Mouse (Mus musculus) limb, embryonic 15.5 days (tissue): ENCODE results near the gene 2310030G06Rik. TPM values are rescaled to one million over a fixed set of nuclear protein-coding genes. Genes with fewer than 3 reads are reported as not detected.
A peak's percentile ranks its signal among the peaks of the same experiment; 100 is the strongest.

Experiments used
- ATAC-seq: fragments of 200-750 bp; cut with Nextera tagmentation; 2 replicates; pipeline ENCODE4 v1.8.0; 2017; ENCODE audit warnings: low read depth, moderate TSS enrichment; ENCODE audit not compliant: insufficient number of reproducible peaks, low FRiP score, low TSS enrichment
- H3K27ac ChIP-seq: fragments of 300-500 bp; sonication (generic); 2 replicates; pipeline ENCODE4 v1.5.1; 2015; ENCODE audit warnings: moderate library complexity, mild to moderate bottlenecking, inconsistent platforms
- H3K27me3 ChIP-seq: fragments of 300-500 bp; sonication (generic); 2 replicates; pipeline ENCODE4 v1.6.1; 2015; ENCODE audit warnings: inconsistent platforms
- H3K36me3 ChIP-seq: fragments of 300-500 bp; sonication (generic); 2 replicates; pipeline ENCODE4 v1.6.1; 2015; ENCODE audit warnings: inconsistent platforms
- H3K4me1 ChIP-seq: fragments of 300-500 bp; sonication (generic); 2 replicates; pipeline ENCODE4 v1.6.1; 2015; ENCODE audit warnings: inconsistent platforms
- H3K4me2 ChIP-seq: fragments of 300-500 bp; sonication (generic); 2 replicates; pipeline ENCODE4 v1.6.1; 2015; ENCODE audit warnings: mild to moderate bottlenecking, inconsistent platforms
- H3K4me3 ChIP-seq: fragments of 300-500 bp; sonication (generic); 2 replicates; pipeline ENCODE4 v1.5.1; 2015; ENCODE audit warnings: mild to moderate bottlenecking, inconsistent platforms
- H3K9ac ChIP-seq: fragments of 300-500 bp; sonication (generic); 2 replicates; pipeline ENCODE4 v1.6.1; 2015; ENCODE audit warnings: inconsistent platforms
- H3K9me3 ChIP-seq: fragments of 300-500 bp; sonication (generic); 2 replicates; pipeline ENCODE4 v1.6.1; 2016; ENCODE audit warnings: inconsistent platforms
- WGBS: fragments of 180-500 bp; shearing (Covaris S2); methylation state at CpG from one replicate; pipeline ENCODE4 v1.1.7; 2015; 5-methylcytosine and 5-hydroxymethylcytosine counted together
- polyA plus RNA-seq: library from polyadenylated mRNA; unstranded; fragments of >200 nt; fragmentation: Nextera tagmentation; extraction: Ambion mirVana; gene quantifications from 2 replicates; pipeline ENCODE4 v1.2.1, GENCODE M21; 2015

The 2310030G06Rik gene
- polyA plus RNA-seq, 1 experiment from 2014 or later, result 6.7 TPM

- Histone ChIP-seq H3K36me3 (no peaks in the 10 kb centered on the region; the same call in 1 of the 2 replicates), H3K27ac (peak overlapping the region; percentile 54), H3K4me3 (no peak overlapping the region), H3K9me3 (no peaks in the 10 kb centered on the region), H3K9ac (no peak overlapping the region), H3K4me2 (peak overlapping the region; percentile 14; the same call in 1 of the 2 replicates), H3K4me1 (peaks cover 53% of the 10 kb centered on the region), H3K27me3 (no peaks in the 10 kb centered on the region)
- WGBS, result 22% methylated on average over 7 of the region's 7 CpGs
- no peak for ATAC-seq
Measured at GRCm38 (mm10) chr9:50723406-50723805, 22.9 kb downstream of the 2310030G06Rik start.

GRCm38 (mm10) chr9:50722451-50722911 is 23.9 kb downstream of the 2310030G06Rik start:
- Histone ChIP-seq H3K36me3 (no peaks in the 10 kb centered on the region; the same call in 1 of the 2 replicates), H3K27me3 (no peaks in the 10 kb centered on the region), H3K4me2 (no peak overlapping the region), H3K9me3 (no peaks in the 10 kb centered on the region), H3K4me1 (peaks cover 50% of the 10 kb centered on the region), H3K9ac (no peak overlapping the region), H3K27ac (no peak overlapping the region), H3K4me3 (no peak overlapping the region)
- WGBS, result 46% methylated on average over 8 of the region's 8 CpGs
- no peak for ATAC-seq

GRCm38 (mm10) chr9:50721061-50721460 is 25.3 kb downstream of the 2310030G06Rik start:
- Histone ChIP-seq H3K9ac (no peak overlapping the region), H3K4me2 (0 out of 2 replicates have a peak overlapping the region, but pooled peaks have one; percentile 5), H3K4me1 (peaks cover 37% of the 10 kb centered on the region), H3K4me3 (no peak overlapping the region), H3K27me3 (no peaks in the 10 kb centered on the region), H3K9me3 (no peaks in the 10 kb centered on the region), H3K27ac (0 out of 2 replicates have a peak overlapping the region, but pooled peaks have one; percentile 17), H3K36me3 (no peaks in the 10 kb centered on the region; the same call in 1 of the 2 replicates)
- 18% methylated on average over 12 of the region's 12 CpGs for WGBS
- no peak for ATAC-seq

- Histone ChIP-seq H3K4me3 (no peak overlapping the region), H3K4me2 (no peak overlapping the region), H3K4me1 (peaks cover 29% of the 10 kb centered on the region), H3K27me3 (no peaks in the 10 kb centered on the region), H3K27ac (no peak overlapping the region), H3K9ac (no peak overlapping the region), H3K9me3 (no peaks in the 10 kb centered on the region), H3K36me3 (no peaks in the 10 kb centered on the region; the same call in 1 of the 2 replicates)
- 81% methylated on average over 4 of the region's 4 CpGs for WGBS
- ATAC-seq, result no peak
Measured at GRCm38 (mm10) chr9:50718878-50719277, 27.5 kb downstream of the 2310030G06Rik start.

GRCm38 (mm10) chr9:50714188-50714587 is 32.1 kb downstream of the 2310030G06Rik start:
- Histone ChIP-seq H3K4me2 (no peak overlapping the region), H3K9me3 (no peaks in the 10 kb centered on the region), H3K4me1 (peaks cover 5% of the 10 kb centered on the region), H3K9ac (no peak overlapping the region), H3K27ac (no peak overlapping the region), H3K4me3 (no peak overlapping the region), H3K36me3 (peaks cover 7% of the 10 kb centered on the region), H3K27me3 (no peaks in the 10 kb centered on the region)
- WGBS, result 23% methylated on average over 4 of the region's 4 CpGs
- no peak for ATAC-seq

- peaks cover 15% of the 10 kb centered on the region for H3K36me3 ChIP-seq
- H3K27ac ChIP-seq, result no peak overlapping the region
- no peak for ATAC-seq
- no peaks in the 10 kb centered on the region for H3K9me3 ChIP-seq
- no peak overlapping the region for H3K9ac ChIP-seq
- 82% methylated on average over 4 of the region's 4 CpGs for WGBS
- H3K27me3 ChIP-seq, result no peaks in the 10 kb centered on the region
- no peak overlapping the region for H3K4me2 ChIP-seq
- no peak overlapping the region for H3K4me3 ChIP-seq
- peaks cover 5% of the 10 kb centered on the region for H3K4me1 ChIP-seq
Measured at GRCm38 (mm10) chr9:50711337-50711736, 35.0 kb downstream of the 2310030G06Rik start.

GRCm38 (mm10) chr9:50709108-50709507 is 37.2 kb downstream of the 2310030G06Rik start:
- Histone ChIP-seq H3K9me3 (no peaks in the 10 kb centered on the region), H3K27me3 (no peaks in the 10 kb centered on the region), H3K4me3 (no peak overlapping the region), H3K27ac (no peak overlapping the region), H3K36me3 (peaks cover 15% of the 10 kb centered on the region), H3K4me2 (no peak overlapping the region), H3K9ac (no peak overlapping the region), H3K4me1 (peaks cover under 1% of the 10 kb centered on the region; the same call in 1 of the 2 replicates)
- 37% methylated on average over 2 of the region's 2 CpGs for WGBS
- no peak for ATAC-seq

GRCm38 (mm10) chr9:50704907-50705306 is 41.4 kb downstream of the 2310030G06Rik start:
- no peaks in the 10 kb centered on the region for H3K9me3 ChIP-seq
- WGBS, result 71% methylated on average over 6 of the region's 6 CpGs
- no peak overlapping the region for H3K9ac ChIP-seq
- no peak overlapping the region for H3K4me3 ChIP-seq
- H3K27ac ChIP-seq, result no peak overlapping the region
- peaks cover 6% of the 10 kb centered on the region; the same call in 1 of the 2 replicates for H3K27me3 ChIP-seq
- H3K4me1 ChIP-seq, result no peaks in the 10 kb centered on the region
- peaks cover 27% of the 10 kb centered on the region for H3K36me3 ChIP-seq
- H3K4me2 ChIP-seq, result no peak overlapping the region
- no peak for ATAC-seq

- ATAC-seq, result no peak
- H3K27ac ChIP-seq, result no peak overlapping the region
- no peak overlapping the region for H3K4me2 ChIP-seq
Measured at GRCm38 (mm10) chr9:50700921-50701691, 45.2 kb downstream of the 2310030G06Rik start.

GRCm38 (mm10) chr9:50698418-50699409 is 47.6 kb downstream of the 2310030G06Rik start:
- ATAC-seq, result 0 out of 2 replicates have a peak, but pooled peaks have one; percentile 41
- no peak overlapping the region; the same call in 1 of the 2 replicates for H3K27ac ChIP-seq
- peak overlapping the region; percentile 93 for H3K4me2 ChIP-seq
- H3K27me3 ChIP-seq, result peaks cover 8% of the 10 kb centered on the region; the same call in 1 of the 2 replicates
- H3K36me3 ChIP-seq, result peaks cover 29% of the 10 kb centered on the region
- peaks cover 25% of the 10 kb centered on the region for H3K4me1 ChIP-seq
- WGBS, result 1% methylated on average over 55 of the region's 70 CpGs
- H3K9ac ChIP-seq, result peak overlapping the region; percentile 59
- peak overlapping the region; percentile 50 for H3K4me3 ChIP-seq
- H3K9me3 ChIP-seq, result no peaks in the 10 kb centered on the region

More at GRCm38 (mm10) chr9:50700921-50701691, 45.2 kb downstream of the 2310030G06Rik start:
- no peak overlapping the region for H3K4me3 ChIP-seq
- peaks cover 25% of the 10 kb centered on the region for H3K4me1 ChIP-seq
- H3K36me3 ChIP-seq, result peaks cover 23% of the 10 kb centered on the region
- H3K9ac ChIP-seq, result no peak overlapping the region
- no peaks in the 10 kb centered on the region for H3K9me3 ChIP-seq
- H3K27me3 ChIP-seq, result peaks cover 8% of the 10 kb centered on the region; the same call in 1 of the 2 replicates
- 57% methylated on average over 11 of the region's 11 CpGs for WGBS

- Histone ChIP-seq H3K27ac (no peak overlapping the region), H3K4me3 (peak overlapping the region; percentile 50), H3K4me1 (peaks cover 25% of the 10 kb centered on the region), H3K27me3 (peaks cover 8% of the 10 kb centered on the region; the same call in 1 of the 2 replicates), H3K9ac (no peak overlapping the region; the same call in 1 of the 2 replicates), H3K4me2 (peak overlapping the region; percentile 93), H3K9me3 (no peaks in the 10 kb centered on the region), H3K36me3 (peaks cover 24% of the 10 kb centered on the region)
- ATAC-seq, result no peak; the same call in 1 of the 2 replicates
- 4% methylated on average over 12 of the region's 12 CpGs for WGBS
Measured at GRCm38 (mm10) chr9:50697706-50698041, 48.7 kb downstream of the 2310030G06Rik start.
